Mouse (Mus musculus) spleen, postnatal 10 days (tissue): ENCODE results near the gene Abcc6.

Experiments
- DNase-seq, 2 experiments: peaks; one replicate each; pipeline ENCODE4 v3.0.0; 2021 to 2022; ENCODE audit warnings: low spot score in 2 of 2

Gene Abcc6

GRCm38 (mm10) chr7:46030145-46030488 lies at the start of gene Abcc6:
TSS of gene Abcc6 (minus strand) at chr7:46030302.
- DNase-seq = no peak

- DNase-seq = no peak
Measured at GRCm38 (mm10) chr7:46077675-46078074, 47.6 kb upstream of the Abcc6 start.

- DNase-seq = no peak
Measured at GRCm38 (mm10) chr7:46076844-46077243, 46.7 kb upstream of the Abcc6 start.

GRCm38 (mm10) chr7:46068831-46069230 lies 38.7 kb upstream of the Abcc6 start:
- DNase-seq = no peak

- DNase-seq = no peak
Measured at GRCm38 (mm10) chr7:46063296-46063695, 33.2 kb upstream of the Abcc6 start.

- DNase-seq = no peak
Measured at GRCm38 (mm10) chr7:46061614-46062013, 31.5 kb upstream of the Abcc6 start.

GRCm38 (mm10) chr7:46060688-46061087 lies 30.6 kb upstream of the Abcc6 start:
- no peak for DNase-seq

GRCm38 (mm10) chr7:46058882-46059281 lies 28.8 kb upstream of the Abcc6 start:
- peak; percentile 28 to 44 for DNase-seq

- DNase-seq = no peak
Measured at GRCm38 (mm10) chr7:46053566-46053965, 23.5 kb upstream of the Abcc6 start.

- peak in 1 of 2 experiments; percentile 35 for DNase-seq
Measured at GRCm38 (mm10) chr7:46052161-46052821, 22.2 kb upstream of the Abcc6 start.

- DNase-seq = no peak
Measured at GRCm38 (mm10) chr7:46049981-46050380, 19.9 kb upstream of the Abcc6 start.

GRCm38 (mm10) chr7:46047873-46048562 lies 17.9 kb upstream of the Abcc6 start:
- DNase-seq = no peak

- DNase-seq = no peak
Measured at GRCm38 (mm10) chr7:46045882-46046281, 15.8 kb upstream of the Abcc6 start.

- DNase-seq = no peak
Measured at GRCm38 (mm10) chr7:46044106-46044505, 14.0 kb upstream of the Abcc6 start.

GRCm38 (mm10) chr7:46039873-46040272 lies 9.8 kb upstream of the Abcc6 start:
- no peak for DNase-seq

- DNase-seq = no peak
Measured at GRCm38 (mm10) chr7:46037433-46037832, 7.3 kb upstream of the Abcc6 start.

- no peak for DNase-seq
Measured at GRCm38 (mm10) chr7:46035468-46035867, 5.4 kb upstream of the Abcc6 start.

- DNase-seq = no peak
Measured at GRCm38 (mm10) chr7:46034991-46035390, 4.9 kb upstream of the Abcc6 start.

GRCm38 (mm10) chr7:46033870-46034337 lies 3.8 kb upstream of the Abcc6 start:
- DNase-seq = no peak

GRCm38 (mm10) chr7:46033109-46033869 lies 3.2 kb upstream of the Abcc6 start, which contains the start of gene Nomo1:
TSS of gene Nomo1 (plus strand) at chr7:46033698.
- DNase-seq = peak; percentile 98

GRCm38 (mm10) chr7:46031075-46031474 lies 973 bp upstream of the Abcc6 start:
- no peak for DNase-seq

- DNase-seq = no peak
Measured at GRCm38 (mm10) chr7:46029299-46030144, 580 bp downstream of the Abcc6 start.
